Mouse (Mus musculus): ENCODE measurements around the gene Zfp385a. TPM values are rescaled to one million over a fixed set of nuclear protein-coding genes. Genes with fewer than 3 reads are reported as not detected.
A peak's percentile ranks its signal among the peaks of the same experiment; 100 is the strongest.
"Not testable (repeated sequence)": the region's sequence is repeated elsewhere in the genome, so short reads cannot be mapped to it uniquely, and the experiment has no call there.

Zfp385a gene
- polyA plus RNA-seq, 1 experiment from 2014 or later = 20.5 TPM

DNA sequence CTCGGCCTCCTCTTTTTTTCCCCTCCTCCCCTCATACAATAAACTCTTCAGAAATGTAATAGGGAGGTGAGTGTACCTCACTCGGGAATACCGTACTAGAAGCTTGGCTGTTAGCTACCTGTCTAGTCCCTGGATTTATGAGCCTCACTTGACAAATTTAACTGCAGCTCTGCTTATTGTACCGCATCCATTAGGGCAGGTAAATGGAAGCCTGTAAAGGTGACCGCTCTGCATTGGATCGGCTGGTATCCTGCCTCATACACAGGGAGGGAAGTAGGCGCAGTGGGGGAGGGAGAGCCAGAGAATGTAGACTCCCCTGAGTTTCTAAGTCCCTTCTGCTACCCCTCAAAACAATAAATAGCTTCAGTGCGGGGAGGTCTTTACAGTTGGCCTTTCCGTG is 49.0 kb downstream of the Zfp385a start:
- 93% methylated on average over 9 of the region's 9 CpGs for WGBS
- Histone ChIP-seq H3K9ac (no peak overlapping the region), H3K4me1 (peaks cover 32% of the 10 kb centered on the region), H3K36me3 (peaks cover 43% of the 10 kb centered on the region), H3K4me2 (replicated peaks) (no peak overlapping the region), H3K27me3 (no peaks in the 10 kb centered on the region), H3K9me3 (replicated peaks) (no peaks in the 10 kb centered on the region), H3K4me3 (no peak overlapping the region), H3K27ac (peak overlapping the region; percentile 76)
- ATAC-seq (ENCODE audit: low FRiP score) = no peak

DNA sequence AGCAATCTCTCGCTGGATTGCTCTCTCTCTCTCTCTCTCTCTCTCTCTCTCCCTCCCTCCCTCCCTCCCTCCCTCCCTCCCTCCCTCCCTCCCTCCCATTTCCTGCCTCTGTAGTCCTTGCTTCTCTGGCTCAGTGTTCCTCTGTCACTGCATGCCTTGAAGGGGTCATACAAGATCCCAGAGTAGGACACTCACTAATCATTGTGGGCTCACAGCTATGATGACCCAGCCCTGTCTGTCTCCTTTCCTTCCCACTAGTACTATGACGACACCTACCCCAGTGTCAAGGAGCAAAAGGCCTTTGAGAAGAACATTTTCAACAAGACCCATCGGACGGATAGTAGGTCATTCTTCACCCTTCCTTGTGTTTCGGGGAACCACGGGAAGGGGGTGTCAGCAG is 49.5 kb downstream of the Zfp385a start:
- Histone ChIP-seq H3K36me3 (peaks cover 43% of the 10 kb centered on the region), H3K27ac (peak overlapping the region; percentile 76)
- no peak for ATAC-seq (ENCODE audit: low FRiP score)

DNA sequence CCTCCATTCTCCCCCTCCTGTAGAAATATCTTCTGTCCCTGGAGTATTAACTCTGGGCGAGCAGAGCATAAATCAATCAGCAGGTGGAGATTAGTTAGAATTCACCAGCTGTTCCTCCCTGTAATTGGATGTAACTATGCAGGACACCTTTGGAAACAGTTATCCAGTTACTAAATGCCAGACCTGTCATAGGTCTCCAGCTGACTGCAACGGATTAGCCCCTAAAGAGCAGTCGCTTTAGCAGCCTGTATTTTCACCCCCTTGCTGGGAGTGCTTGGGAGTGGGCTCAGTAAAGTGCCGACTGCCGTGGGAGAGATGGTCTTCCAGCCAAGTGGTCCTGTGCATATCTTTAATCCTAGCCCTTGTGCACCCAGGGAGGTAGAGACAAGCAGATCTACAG is 50.3 kb downstream of the Zfp385a start:
- Histone ChIP-seq H3K4me1 (peaks cover 32% of the 10 kb centered on the region), H3K27ac (peak overlapping the region; percentile 76; the same call in 1 of the 2 replicates), H3K9ac (no peak overlapping the region), H3K9me3 (replicated peaks) (no peaks in the 10 kb centered on the region), H3K4me2 (replicated peaks) (no peak overlapping the region), H3K36me3 (peaks cover 43% of the 10 kb centered on the region), H3K27me3 (no peaks in the 10 kb centered on the region), H3K4me3 (no peak overlapping the region)
- no peak; the same call in 1 of the 2 replicates for ATAC-seq (ENCODE audit: low FRiP score)
- WGBS = 47% methylated on average over 5 of the region's 5 CpGs

More for the DNA sequence above, 49.5 kb downstream of the Zfp385a start:
- no peaks in the 10 kb centered on the region for H3K9me3 ChIP-seq (replicated peaks)
- WGBS = 78% methylated on average over 6 of the region's 6 CpGs
- peaks cover 32% of the 10 kb centered on the region for H3K4me1 ChIP-seq
- H3K4me2 ChIP-seq (replicated peaks) = no peak overlapping the region
- no peaks in the 10 kb centered on the region for H3K27me3 ChIP-seq
- no peak overlapping the region for H3K4me3 ChIP-seq
- H3K9ac ChIP-seq = no peak overlapping the region

DNA sequence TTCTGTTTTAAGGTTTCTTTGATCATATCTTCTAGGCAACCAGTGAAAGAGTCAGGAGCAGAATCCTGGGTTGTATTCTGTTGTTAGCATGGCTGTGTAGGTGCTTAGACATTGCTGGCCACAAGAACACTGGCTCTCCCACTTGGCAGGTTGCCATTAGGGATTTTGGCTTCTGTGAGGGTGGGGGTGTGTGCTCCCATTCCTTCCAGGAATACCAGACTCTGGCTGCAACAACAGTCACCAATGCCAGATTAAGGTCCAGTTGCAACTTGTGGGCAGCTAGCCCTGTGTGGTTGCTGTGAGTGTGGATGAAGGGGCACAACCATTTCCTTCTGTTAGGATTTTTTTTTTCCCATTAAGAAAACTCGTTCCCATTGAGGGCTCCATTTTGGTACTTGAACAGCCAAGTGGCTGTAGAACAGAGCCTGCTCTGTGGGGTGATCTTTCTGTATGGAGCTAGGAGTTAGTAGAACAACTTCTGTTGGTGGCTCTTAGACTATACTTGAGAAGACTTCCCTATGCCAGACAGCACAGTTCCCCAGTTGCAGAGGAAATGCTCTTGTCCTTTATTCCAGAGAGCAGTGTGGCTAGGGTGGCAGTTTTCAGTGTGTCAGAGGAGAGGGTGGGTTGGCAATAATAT is 54.0 kb downstream of the Zfp385a start:
- H3K4me3 ChIP-seq = no peak overlapping the region
- no peaks in the 10 kb centered on the region for H3K9me3 ChIP-seq (replicated peaks)
- peaks cover 13% of the 10 kb centered on the region; the same call in 1 of the 2 replicates for H3K36me3 ChIP-seq
- no peak for ATAC-seq (ENCODE audit: low FRiP score)
- no peak overlapping the region for H3K9ac ChIP-seq
- peaks cover 32% of the 10 kb centered on the region for H3K4me1 ChIP-seq
- no peak overlapping the region for H3K4me2 ChIP-seq (replicated peaks)
- 90% methylated on average over 1 of the region's 1 CpGs for WGBS
- peak overlapping the region; percentile 45; the same call in 1 of the 2 replicates for H3K27ac ChIP-seq
- H3K27me3 ChIP-seq = no peaks in the 10 kb centered on the region

DNA sequence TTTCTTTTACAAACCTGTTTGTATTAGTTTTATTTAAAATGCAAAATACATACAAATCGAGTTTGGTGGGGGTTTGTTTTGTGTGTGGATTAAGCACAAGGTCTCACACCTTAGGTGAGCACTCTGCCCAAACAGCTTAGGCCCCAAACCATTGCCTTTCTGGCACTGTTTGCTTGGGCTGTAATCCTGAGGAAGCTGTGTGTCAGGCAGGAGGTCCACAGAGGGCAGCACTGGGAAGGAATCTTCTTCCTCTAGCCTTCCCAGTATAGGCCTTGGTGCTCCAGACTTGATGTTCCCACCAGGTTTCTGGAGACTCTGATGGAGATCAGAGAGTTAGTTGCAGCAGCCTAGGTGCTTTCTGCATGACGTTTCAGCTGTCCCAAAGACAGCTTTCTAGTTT is 55.2 kb downstream of the Zfp385a start:
- Histone ChIP-seq H3K9me3 (replicated peaks) (no peaks in the 10 kb centered on the region), H3K9ac (peak overlapping the region; percentile 19; the same call in 1 of the 2 replicates), H3K27ac (peak overlapping the region; percentile 52; the same call in 1 of the 2 replicates)

DNA sequence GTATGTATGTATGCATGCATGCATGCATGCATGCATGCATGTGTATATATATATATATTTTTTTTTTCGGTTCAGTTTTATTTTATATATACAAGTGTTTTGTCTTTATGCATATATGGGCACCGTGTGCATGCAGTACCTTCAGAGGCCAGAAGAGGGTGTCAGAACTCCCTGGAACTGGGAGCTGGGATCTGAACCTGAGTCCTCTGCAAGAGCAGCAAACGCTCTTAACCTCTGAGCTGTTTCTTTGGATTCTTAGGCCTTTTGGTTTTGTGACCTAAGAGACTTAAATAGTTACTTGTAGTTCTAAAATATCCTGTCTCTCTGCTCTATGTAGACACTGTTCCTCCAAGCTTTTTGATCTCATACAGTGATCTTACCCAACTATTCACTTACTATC is 55.8 kb downstream of the Zfp385a start:
- 58% methylated on average over 3 of the region's 3 CpGs for whole genome bisulfite sequencing
- peaks cover 22% of the 10 kb centered on the region for H3K4me1 ChIP-seq
- no peak overlapping the region for H3K9ac ChIP-seq
- H3K36me3 ChIP-seq = no peaks in the 10 kb centered on the region
- no peaks in the 10 kb centered on the region for H3K27me3 ChIP-seq
- H3K4me2 ChIP-seq (replicated peaks) = no peak overlapping the region
- H3K9me3 ChIP-seq (replicated peaks) = no peaks in the 10 kb centered on the region
- no peak overlapping the region for H3K27ac ChIP-seq
- no peak overlapping the region for H3K4me3 ChIP-seq
- no peak for ATAC-seq (ENCODE audit: low FRiP score)

More for the DNA sequence above, 55.2 kb downstream of the Zfp385a start:
- no peaks in the 10 kb centered on the region for H3K27me3 ChIP-seq
- H3K4me1 ChIP-seq = peaks cover 27% of the 10 kb centered on the region
- H3K4me2 ChIP-seq (replicated peaks) = no peak overlapping the region
- H3K36me3 ChIP-seq = 0 out of 2 replicates have a peak, but pooled peaks cover 2% of the 10 kb centered on the region
- ATAC-seq (ENCODE audit: low FRiP score) = no peak
- H3K4me3 ChIP-seq = no peak overlapping the region
- WGBS = 40% methylated on average over 2 of the region's 2 CpGs

DNA sequence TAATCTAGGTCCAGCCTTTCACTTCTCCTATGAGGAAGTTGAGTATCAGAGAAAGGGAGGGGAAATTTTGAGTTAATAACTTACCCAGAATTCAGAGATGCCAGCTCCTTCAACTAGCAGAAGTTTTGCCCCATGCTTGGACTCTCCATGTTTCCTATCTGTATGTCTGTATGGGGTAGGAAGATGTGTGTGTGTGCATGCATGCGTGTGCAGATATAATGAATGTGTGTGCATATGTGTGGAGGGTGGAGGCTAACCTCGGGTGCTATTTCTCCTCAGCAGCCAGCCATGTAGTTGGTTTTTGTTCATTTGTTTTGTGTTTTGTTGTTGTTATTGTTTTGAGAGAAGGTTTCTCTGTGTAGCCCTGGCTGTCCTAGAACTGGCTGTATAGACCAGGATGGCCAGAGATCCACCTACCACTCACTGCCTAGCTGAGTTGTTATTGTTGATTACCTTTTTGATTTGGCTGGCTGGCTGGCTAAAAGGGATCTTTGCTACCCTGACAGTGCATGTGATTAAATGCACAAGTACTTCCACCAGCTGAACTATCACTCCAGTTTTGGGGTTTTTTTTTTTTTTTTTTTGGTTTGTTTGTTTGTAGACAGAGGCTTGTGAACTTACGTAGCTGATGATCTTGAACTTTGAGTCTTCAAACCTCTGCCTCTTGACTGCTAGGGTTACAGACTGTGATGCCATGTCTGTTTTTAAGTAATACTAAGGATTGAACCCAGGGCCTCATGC is 58.3 kb downstream of the Zfp385a start:
- Histone ChIP-seq H3K36me3 (no peaks in the 10 kb centered on the region), H3K4me1 (peaks cover 19% of the 10 kb centered on the region), H3K4me2 (replicated peaks) (no peak overlapping the region), H3K27me3 (no peaks in the 10 kb centered on the region), H3K9ac (no peak overlapping the region), H3K27ac (no peak overlapping the region), H3K9me3 (replicated peaks) (no peaks in the 10 kb centered on the region), H3K4me3 (no peak overlapping the region)
- no peak for ATAC-seq (ENCODE audit: low FRiP score)
- 92% methylated on average over 3 of the region's 3 CpGs for WGBS

DNA sequence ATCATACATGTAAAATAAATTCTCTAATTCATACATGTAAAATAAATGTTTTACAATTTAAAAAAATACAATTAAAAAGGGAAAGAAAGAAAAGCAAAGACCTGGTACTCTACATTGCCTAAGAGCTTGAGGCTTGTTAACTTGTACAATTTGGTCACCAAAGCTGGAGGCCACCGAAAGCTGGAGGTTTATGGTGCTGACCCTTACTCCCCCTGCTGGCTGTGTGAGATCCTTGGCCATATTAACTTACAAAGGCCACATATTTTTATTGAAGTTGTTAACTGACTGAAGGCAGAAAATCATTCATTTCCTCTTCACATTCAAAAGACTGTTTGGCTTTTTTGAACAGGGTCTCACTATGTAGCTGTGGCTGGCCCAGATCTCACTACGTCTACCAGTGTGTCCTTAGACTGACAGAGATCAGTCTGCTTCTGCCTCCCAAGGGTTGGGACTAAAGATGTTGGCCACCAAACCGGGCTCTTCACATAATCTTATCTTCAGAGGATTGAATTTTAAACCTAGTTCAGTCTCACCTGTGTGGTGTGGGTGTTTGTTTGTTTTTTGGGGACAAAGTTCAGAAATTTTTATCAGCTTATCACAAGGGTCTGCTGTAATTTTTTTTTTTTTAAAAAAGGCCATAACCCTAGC is 59.0 kb downstream of the Zfp385a start:
- H3K9ac ChIP-seq = no peak overlapping the region
- no peak overlapping the region for H3K4me2 ChIP-seq (replicated peaks)
- no peak overlapping the region for H3K4me3 ChIP-seq
- WGBS = 78% methylated on average over 3 of the region's 3 CpGs
- H3K4me1 ChIP-seq = peaks cover 16% of the 10 kb centered on the region
- no peaks in the 10 kb centered on the region for H3K36me3 ChIP-seq
- H3K27ac ChIP-seq = no peak overlapping the region
- no peak for ATAC-seq (ENCODE audit: low FRiP score)
- H3K27me3 ChIP-seq = no peaks in the 10 kb centered on the region
- no peaks in the 10 kb centered on the region for H3K9me3 ChIP-seq (replicated peaks)

DNA sequence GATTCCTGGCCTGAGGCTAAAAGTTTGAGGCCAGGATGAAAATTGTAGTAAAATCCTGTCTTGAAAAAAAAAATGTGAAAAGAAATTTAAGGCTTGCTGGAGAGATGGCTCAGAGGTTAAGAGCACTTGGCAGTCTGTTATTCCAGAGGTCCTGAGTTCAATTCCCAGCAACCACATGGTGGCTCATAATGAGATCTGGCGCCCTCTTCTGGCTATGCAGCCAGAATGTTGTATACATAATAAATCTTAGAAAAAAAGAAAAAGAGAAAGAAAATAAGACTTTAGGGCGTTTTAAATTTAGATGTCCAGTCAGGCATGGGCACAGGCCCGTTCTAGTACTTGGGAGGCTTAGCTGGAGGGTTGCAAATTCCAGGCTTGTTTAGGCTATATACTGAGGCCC is 60.1 kb downstream of the Zfp385a start:
- Histone ChIP-seq H3K9ac (no peak overlapping the region), H3K4me1 (peaks cover 8% of the 10 kb centered on the region), H3K36me3 (no peaks in the 10 kb centered on the region), H3K4me2 (replicated peaks) (no peak overlapping the region), H3K27me3 (no peaks in the 10 kb centered on the region), H3K27ac (no peak overlapping the region), H3K9me3 (replicated peaks) (no peaks in the 10 kb centered on the region), H3K4me3 (no peak overlapping the region)
- 62% methylated on average over 3 of the region's 3 CpGs for WGBS
- ATAC-seq (ENCODE audit: low FRiP score) = no peak

DNA sequence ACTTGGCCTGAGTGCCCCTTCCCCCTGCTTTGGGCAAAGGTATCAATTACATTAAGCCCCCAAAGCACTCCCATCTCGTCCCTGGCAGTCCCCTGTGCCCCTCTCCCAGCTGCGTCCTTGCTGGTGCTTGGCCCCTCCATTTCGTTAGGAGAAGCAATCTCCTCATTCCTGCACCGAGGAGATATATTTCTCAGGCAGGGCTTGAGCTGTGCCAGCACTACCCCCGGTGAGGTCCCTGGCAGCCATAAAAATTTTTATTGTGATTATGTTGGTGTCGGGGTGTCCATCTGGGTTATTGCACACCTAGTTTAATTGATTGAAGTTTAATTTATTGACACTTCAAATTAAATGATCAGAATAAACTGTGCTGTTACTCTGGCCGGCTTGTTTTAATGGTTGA is 61.9 kb downstream of the Zfp385a start:
- no peak for ATAC-seq (ENCODE audit: low FRiP score)
- Histone ChIP-seq H3K9me3 (replicated peaks) (no peaks in the 10 kb centered on the region), H3K36me3 (no peaks in the 10 kb centered on the region), H3K4me2 (replicated peaks) (no peak overlapping the region), H3K4me1 (peaks cover 22% of the 10 kb centered on the region), H3K27ac (peak overlapping the region; percentile 26; the same call in 1 of the 2 replicates), H3K27me3 (no peaks in the 10 kb centered on the region), H3K4me3 (no peak overlapping the region), H3K9ac (no peak overlapping the region)
- WGBS = 69% methylated on average over 7 of the region's 7 CpGs

DNA sequence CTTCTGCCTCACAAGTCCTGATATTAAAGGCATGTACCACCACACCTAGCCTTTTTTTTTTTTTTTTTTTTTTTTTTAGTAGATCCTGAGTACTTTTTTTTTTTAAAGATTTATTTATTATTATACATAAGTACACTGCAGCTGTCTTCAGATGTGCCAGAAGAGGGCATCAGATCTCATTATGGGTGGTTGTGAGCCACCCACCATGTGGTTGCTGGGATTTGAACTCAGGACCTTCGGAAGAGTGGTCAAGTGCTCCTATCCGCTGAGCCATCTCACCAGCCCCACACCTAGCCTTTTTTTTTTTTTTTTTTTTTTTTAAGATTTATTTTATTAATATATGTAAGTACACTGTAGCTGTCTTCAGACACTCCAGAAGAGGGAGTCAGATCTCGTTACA is 64.0 kb downstream of the Zfp385a start:
- not testable (repeated sequence) for ATAC-seq (ENCODE audit: low FRiP score); H3K4me2 ChIP-seq (replicated peaks); H3K4me3 ChIP-seq; H3K27ac ChIP-seq; H3K9me3 ChIP-seq (replicated peaks); H3K9ac ChIP-seq; H3K36me3 ChIP-seq; H3K27me3 ChIP-seq
- 85% methylated on average over 3 of the region's 3 CpGs for WGBS
- H3K4me1 ChIP-seq = peaks cover 22% of the 10 kb centered on the region

DNA sequence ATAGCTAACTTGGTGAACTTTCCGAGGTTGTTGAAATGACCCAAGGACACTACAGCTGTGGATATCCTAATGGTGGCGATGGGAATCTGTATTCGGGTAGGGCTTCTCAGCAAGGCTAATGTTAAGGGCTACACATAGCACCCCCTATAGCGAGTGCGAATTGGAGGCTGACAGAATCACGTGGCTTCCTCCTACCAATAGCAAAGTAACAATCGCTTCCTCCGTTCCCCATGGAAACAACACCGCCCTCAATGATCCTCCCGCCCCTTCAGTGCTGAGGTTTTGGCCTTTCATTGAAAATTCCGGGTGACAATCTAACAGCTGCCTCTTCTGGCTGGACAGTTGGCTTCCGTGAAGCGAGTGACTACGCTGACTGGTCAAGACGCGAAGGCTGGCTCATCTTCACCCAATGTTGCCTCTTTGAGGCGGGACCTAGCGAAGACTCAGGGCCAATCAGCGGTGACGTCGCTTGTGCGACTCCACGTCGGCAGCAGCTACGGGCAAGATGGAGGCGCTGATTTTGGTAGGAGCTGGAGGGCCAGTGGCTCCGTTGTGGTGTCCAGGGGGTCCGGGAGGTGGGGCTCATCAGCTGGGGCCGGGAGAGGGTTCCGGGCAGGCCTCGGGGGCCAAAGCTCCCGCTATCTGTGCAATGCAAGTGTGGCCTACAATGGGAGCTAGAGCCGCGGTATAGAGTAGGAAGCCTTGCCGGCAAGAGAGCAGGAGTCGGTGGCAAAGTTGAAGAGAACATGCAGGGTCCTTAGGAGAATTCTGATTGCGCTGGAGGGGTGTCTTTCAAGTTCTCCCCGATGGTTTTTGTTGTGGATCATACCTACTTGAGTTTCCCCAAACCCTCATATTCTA is 67.2 kb downstream of the Zfp385a start, which contains the start of gene Copz1:
Copz1 (plus strand) TSS at position 296 of the 861 bp plus-strand sequence.
- H3K9ac ChIP-seq = peak within 1 kb of the TSS; percentile 84
- WGBS = under 1% methylated on average over 38 of the region's 38 CpGs
- no peaks in the 10 kb centered on the region for H3K9me3 ChIP-seq (replicated peaks)
- peaks cover 18% of the 10 kb centered on the region for H3K4me1 ChIP-seq
- H3K4me2 ChIP-seq (replicated peaks) = peak within 1 kb of the TSS; percentile 73
- H3K27ac ChIP-seq = peak within 1 kb of the TSS; percentile 79
- no peaks in the 10 kb centered on the region for H3K36me3 ChIP-seq
- peak; percentile 99 for ATAC-seq (ENCODE audit: low FRiP score)
- H3K27me3 ChIP-seq = no peaks in the 10 kb centered on the region
- H3K4me3 ChIP-seq = peak within 1 kb of the TSS; percentile 83

Data from hindbrain, embryonic 12.5 days (tissue).